Mouse (Mus musculus) leukemia stem cell, adult 10-12 weeks (primary cell): ENCODE results near the gene Hoxa1. TPM values are rescaled to one million over a fixed set of nuclear protein-coding genes. Genes with fewer than 3 reads are reported as not detected.

Experiments
- polyA plus RNA-seq: library from polyadenylated mRNA; stranded (reverse); fragments of >175 nt; gene quantifications from 2 replicates; pipeline ENCODE4 v1.2.3, GENCODE M21; 2012; ENCODE audit warnings: low replicate concordance

The Hoxa1 gene
- 0.20 TPM in 1 of 2 replicates, not detected in the other for polyA plus RNA-seq

GRCm38 (mm10) chr6:52158276-52159051, at the start of gene Hoxa1:
Gene Hoxa1 (minus strand): TSS chr6:52158317.

GRCm38 (mm10) chr6:52204050-52204752, 46.1 kb upstream of the Hoxa1 start, which contains the start of gene Hoxa5:
Gene Hoxa5 (minus strand): TSS chr6:52204587.

GRCm38 (mm10) chr6:52190906-52191810, 33.0 kb upstream of the Hoxa1 start, which contains the start of gene Hoxa4:
Gene Hoxa4 (minus strand): TSS chr6:52191753.

GRCm38 (mm10) chr6:52177061-52177735, 19.1 kb upstream of the Hoxa1 start, which contains the start of gene 5730596B20Rik:
Gene 5730596B20Rik (plus strand): TSS chr6:52177498.

GRCm38 (mm10) chr6:52164626-52165440, 6.7 kb upstream of the Hoxa1 start, which contains the start of gene Hoxa2:
Gene Hoxa2 (minus strand): TSS chr6:52164831.

Other genes with a start within 250 kb of the Hoxa1 start
- gene Skap2, start 145.8 kb downstream of the Hoxa1 start, polyA plus RNA-seq, result 1.1 and 1.7 TPM in 2 replicates
- gene Hoxa2, start 6.5 kb upstream of the Hoxa1 start, polyA plus RNA-seq, result 0.13 TPM in 1 of 2 replicates, not detected in the other
- gene 5730596B20Rik, start 19.2 kb upstream of the Hoxa1 start, polyA plus RNA-seq, result not detected in 2 replicates
- 0.54 and 0.97 TPM in 2 replicates for gene Hoxa4, start 33.4 kb upstream of the Hoxa1 start, polyA plus RNA-seq
- 0.72 and 1.1 TPM in 2 replicates for gene Hoxa5, start 46.3 kb upstream of the Hoxa1 start, polyA plus RNA-seq
- 0.71 TPM in 1 of 2 replicates, not detected in the other for gene Hoxa6, start 50.4 kb upstream of the Hoxa1 start, polyA plus RNA-seq
- 1.1 and 1.2 TPM in 2 replicates for gene Hoxa3, start 55.0 kb upstream of the Hoxa1 start, polyA plus RNA-seq
- gene Gm28308, start 55.0 kb upstream of the Hoxa1 start, polyA plus RNA-seq, result not detected in 2 replicates
- 0.19 and 0.96 TPM in 2 replicates for gene Hoxa7, start 63.5 kb upstream of the Hoxa1 start, polyA plus RNA-seq
- 1.9 and 2.5 TPM in 2 replicates for gene Hoxa9, start 72.8 kb upstream of the Hoxa1 start, polyA plus RNA-seq
- gene Hoxa10, start 82.5 kb upstream of the Hoxa1 start, polyA plus RNA-seq, result 0.11 and 0.28 TPM in 2 replicates
- gene Hoxa11, start 87.5 kb upstream of the Hoxa1 start, polyA plus RNA-seq, result not detected in 2 replicates
- not detected in 2 replicates for gene Hoxa13, start 102.6 kb upstream of the Hoxa1 start, polyA plus RNA-seq
- gene Evx1, start 155.2 kb upstream of the Hoxa1 start, polyA plus RNA-seq, result not detected in 2 replicates